ENCODE assay signal across 48 mouse cellular contexts in genomic region chr4:116204422-116204821, GRCm38 (mm10). TPM values are rescaled to one million over a fixed set of nuclear protein-coding genes. Genes with fewer than 3 reads are reported as not detected.
"Had no signal": no experiment of that assay in that cellular context is flagged by ENCODE, and none has a peak within 500 bp of the region (broad histone marks: within the 10 kb centered on the region; RNA-seq: fewer than 3 reads in every experiment).

No protein-coding gene starts in this region.

- ATAC-seq: liver, embryonic 12.5 days; liver, postnatal 0 days; lung, postnatal 0 days; midbrain, embryonic 13.5 days; midbrain, embryonic 15.5 days; midbrain, embryonic 16.5 days had no signal

- H3K27me3 ChIP-seq: limb, embryonic 12.5 days; limb, embryonic 13.5 days; limb, embryonic 15.5 days; liver, embryonic 12.5 days; liver, embryonic 13.5 days; liver, embryonic 15.5 days; lung, embryonic 15.5 days; midbrain, embryonic 12.5 days; midbrain, embryonic 13.5 days; midbrain, embryonic 15.5 days had no signal

- H3K9me3 ChIP-seq: limb, embryonic 10.5 days; limb, embryonic 12.5 days; limb, embryonic 13.5 days; limb, embryonic 15.5 days; liver, embryonic 12.5 days; liver, embryonic 13.5 days; liver, embryonic 15.5 days; lung, embryonic 15.5 days; megakaryocyte, embryonic 14.5 days; midbrain, embryonic 10.5 days; midbrain, embryonic 12.5 days; midbrain, embryonic 13.5 days; midbrain, embryonic 15.5 days had no signal

- H3K4me3 ChIP-seq: left cerebral cortex, adult 2 months; limb, embryonic 10.5 days; limb, embryonic 12.5 days; limb, embryonic 13.5 days; limb, embryonic 15.5 days; liver, embryonic 12.5 days; liver, embryonic 13.5 days; liver, embryonic 15.5 days; lung, embryonic 15.5 days; megakaryocyte, embryonic 14.5 days; midbrain, embryonic 10.5 days; midbrain, embryonic 12.5 days; midbrain, embryonic 13.5 days; midbrain, embryonic 15.5 days; myocyte had no signal

- H3K36me3 ChIP-seq: limb, embryonic 10.5 days; limb, embryonic 12.5 days; limb, embryonic 13.5 days; limb, embryonic 15.5 days; liver, embryonic 12.5 days; liver, embryonic 13.5 days; liver, embryonic 15.5 days; lung, embryonic 15.5 days; midbrain, embryonic 10.5 days; midbrain, embryonic 12.5 days; midbrain, embryonic 13.5 days; midbrain, embryonic 15.5 days had no signal

- H3K4me1 ChIP-seq: limb, embryonic 12.5 days; limb, embryonic 15.5 days; liver, embryonic 12.5 days; liver, embryonic 13.5 days; liver, embryonic 15.5 days; lung, embryonic 15.5 days; midbrain, embryonic 10.5 days; midbrain, embryonic 12.5 days; midbrain, embryonic 13.5 days; midbrain, embryonic 15.5 days had no signal

- H3K9ac ChIP-seq: limb, embryonic 12.5 days; limb, embryonic 13.5 days; limb, embryonic 15.5 days; liver, embryonic 12.5 days; liver, embryonic 13.5 days; liver, embryonic 14.5 days; liver, embryonic 15.5 days; liver, postnatal 0 days; lung, embryonic 14.5 days; lung, embryonic 15.5 days; midbrain, embryonic 12.5 days; midbrain, embryonic 13.5 days; midbrain, embryonic 15.5 days had no signal

- H3K4me2 ChIP-seq: limb, embryonic 12.5 days; limb, embryonic 13.5 days; limb, embryonic 15.5 days; liver, embryonic 11.5 days; liver, embryonic 12.5 days; liver, embryonic 13.5 days; liver, embryonic 15.5 days; lung, embryonic 14.5 days; lung, embryonic 15.5 days; midbrain, embryonic 11.5 days; midbrain, embryonic 12.5 days; midbrain, embryonic 13.5 days; midbrain, embryonic 15.5 days had no signal

- DNase-seq: left cerebral cortex, postnatal 4 days; liver; liver, embryonic 13.5 days; liver, postnatal 0 days; lung, adult 18-20 months; lung, adult 2 months; lung, embryonic 14.5 days; lung, postnatal 10 days; lung, postnatal 14 days; lung, postnatal 36 days; lung, postnatal 4 days; midbrain, embryonic 14.5 days had no signal

- H3K27ac ChIP-seq: left cerebral cortex, adult 2 months; limb, embryonic 10.5 days; limb, embryonic 12.5 days; limb, embryonic 13.5 days; limb, embryonic 15.5 days; liver, embryonic 12.5 days; liver, embryonic 13.5 days; liver, embryonic 14.5 days; liver, embryonic 15.5 days; lung, embryonic 15.5 days; macrophage; midbrain, embryonic 10.5 days; midbrain, embryonic 12.5 days; midbrain, embryonic 13.5 days; midbrain, embryonic 15.5 days had no signal

RNA-seq across cellular contexts. Expression of gene Pik3r3, which starts 17.0 kb away (rescaled TPM):
- total RNA-seq: monocyte, adult 5-6 weeks had no signal

RNA-seq across cellular contexts. Expression of gene Gm49337, which starts 31.2 kb away (rescaled TPM):
- total RNA-seq: left cerebral cortex, postnatal 10 days; left cerebral cortex, postnatal 25 days; liver, adult 2 months; megakaryocyte-erythroid progenitor cell, adult 5-6 weeks; midbrain, postnatal 0 days had no signal
- polyA plus RNA-seq: limb, embryonic 10.5 days; limb, embryonic 11.5 days; limb, embryonic 12.5 days; limb, embryonic 13.5 days; limb, embryonic 14.5 days; limb, embryonic 15.5 days; liver, adult 2 months; liver, embryonic 11.5 days; liver, embryonic 12.5 days; liver, embryonic 13.5 days; liver, embryonic 14.5 days; liver, embryonic 15.5 days; liver, embryonic 16.5 days; liver, postnatal 0 days; lung, adult 2 months; lung, embryonic 14.5 days; lung, embryonic 15.5 days; lung, embryonic 16.5 days; lung, postnatal 0 days; macrophage; midbrain, embryonic 10.5 days; midbrain, embryonic 11.5 days; midbrain, embryonic 13.5 days; midbrain, embryonic 14.5 days; midbrain, embryonic 15.5 days; midbrain, embryonic 16.5 days; midbrain, postnatal 0 days; myocyte had no signal

RNA-seq across cellular contexts. Expression of gene 1700042G07Rik, which starts 31.2 kb away (rescaled TPM):
- total RNA-seq: left cerebral cortex, adult 18-20 months; left cerebral cortex, adult 2 months; left cerebral cortex, adult 8-10 months; left cerebral cortex, postnatal 10 days; left cerebral cortex, postnatal 14 days; left cerebral cortex, postnatal 25 days; left cerebral cortex, postnatal 36 days; left cerebral cortex, postnatal 4 days; liver, adult 2 months; megakaryocyte progenitor cell, adult 5-6 weeks; megakaryocyte, adult 5-6 weeks; megakaryocyte-erythroid progenitor cell, adult 5-6 weeks; midbrain, postnatal 0 days; monocyte, adult 5-6 weeks had no signal
- polyA plus RNA-seq: limb, embryonic 10.5 days; limb, embryonic 11.5 days; limb, embryonic 12.5 days; limb, embryonic 13.5 days; limb, embryonic 14.5 days; limb, embryonic 15.5 days; liver, adult 2 months; liver, embryonic 11.5 days; liver, embryonic 12.5 days; liver, embryonic 13.5 days; liver, embryonic 14.5 days; liver, embryonic 15.5 days; liver, embryonic 16.5 days; liver, postnatal 0 days; lung, adult 2 months; lung, embryonic 14.5 days; lung, embryonic 15.5 days; lung, embryonic 16.5 days; lung, postnatal 0 days; macrophage; midbrain, embryonic 10.5 days; midbrain, embryonic 11.5 days; midbrain, embryonic 12.5 days; midbrain, embryonic 13.5 days; midbrain, embryonic 14.5 days; midbrain, embryonic 15.5 days; midbrain, embryonic 16.5 days; midbrain, postnatal 0 days; myocyte had no signal

RNA-seq across cellular contexts. Expression of gene Tspan1, which starts 37.0 kb away (rescaled TPM):
- total RNA-seq: left cerebral cortex, adult 2 months; left cerebral cortex, postnatal 4 days; megakaryocyte progenitor cell, adult 5-6 weeks; megakaryocyte, adult 5-6 weeks; megakaryocyte-erythroid progenitor cell, adult 5-6 weeks; monocyte, adult 5-6 weeks had no signal
- polyA plus RNA-seq: limb, embryonic 10.5 days; limb, embryonic 14.5 days; liver, embryonic 12.5 days; liver, embryonic 13.5 days; liver, embryonic 14.5 days; liver, embryonic 15.5 days; liver, postnatal 0 days; macrophage; midbrain, embryonic 10.5 days; midbrain, embryonic 11.5 days; midbrain, embryonic 16.5 days had no signal

RNA-seq across cellular contexts. Expression of gene Lurap1, which starts 53.3 kb away (rescaled TPM):
- total RNA-seq: megakaryocyte progenitor cell, adult 5-6 weeks; megakaryocyte, adult 5-6 weeks had no signal
